Mouse (Mus musculus) common myeloid progenitor, adult 5-6 weeks (primary cell): ENCODE measurements around the gene H2al2a. TPM values are rescaled to one million over a fixed set of nuclear protein-coding genes. Genes with fewer than 3 reads are reported as not detected.

Experiments used
- ATAC-seq: replicated peaks from 2 replicates; pipeline ENCODE4 v1.8.0; 2016; ENCODE audit warnings: low read depth, mild to moderate bottlenecking, moderate TSS enrichment, inconsistent platforms; ENCODE audit not compliant: poor library complexity, severe bottlenecking
- total RNA-seq: library from RNA; stranded (forward); fragments of 200-1000, 187-1606 nt; gene quantifications from 2 replicates; pipeline ENCODE4 v1.2.3, GENCODE M21; 2017

H2al2a gene
- total RNA-seq = not detected in 2 replicates

DNA sequence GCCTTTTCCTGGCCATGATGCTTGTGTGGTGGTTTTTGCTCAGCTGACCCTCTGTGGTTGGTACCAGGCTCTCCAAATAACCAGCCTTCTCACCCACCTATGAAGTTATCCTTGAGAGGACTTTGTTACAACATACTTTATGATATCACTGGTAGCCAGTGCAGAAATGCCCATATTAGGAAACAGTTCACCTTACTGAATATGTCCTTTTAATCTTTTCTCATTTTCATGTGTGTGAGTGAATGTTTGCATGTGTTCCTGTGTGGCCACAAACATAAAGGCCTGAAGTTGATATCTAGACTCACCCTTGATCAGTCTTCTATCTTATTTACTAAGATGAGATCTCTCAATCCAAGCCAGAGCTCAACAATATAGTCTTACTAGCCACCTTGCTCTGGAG lies at the start of gene H2al2a:
TSS of gene H2al2a (minus strand) at position 101 of the 400 bp plus-strand sequence.
- no peak for ATAC-seq

DNA sequence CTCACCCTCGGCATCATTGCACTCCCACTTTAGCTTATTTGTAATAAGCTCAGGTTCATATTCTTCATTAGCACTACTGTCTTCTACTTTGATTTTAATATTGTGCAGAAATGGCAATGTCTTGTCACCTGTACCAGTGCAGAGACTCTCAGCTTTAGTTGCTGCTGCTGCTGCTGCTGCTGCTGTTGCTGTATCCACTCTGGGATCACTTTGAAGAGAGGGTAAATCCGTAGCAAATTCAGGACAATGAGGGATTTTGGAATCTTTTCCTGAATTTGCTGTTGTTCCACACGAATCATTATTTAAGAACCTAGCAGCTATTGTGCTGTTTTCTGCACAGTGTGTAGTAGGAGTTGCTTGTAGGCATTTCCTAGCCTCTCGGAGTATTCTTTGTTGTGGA lies 49.4 kb upstream of the H2al2a start:
- ATAC-seq = no peak

DNA sequence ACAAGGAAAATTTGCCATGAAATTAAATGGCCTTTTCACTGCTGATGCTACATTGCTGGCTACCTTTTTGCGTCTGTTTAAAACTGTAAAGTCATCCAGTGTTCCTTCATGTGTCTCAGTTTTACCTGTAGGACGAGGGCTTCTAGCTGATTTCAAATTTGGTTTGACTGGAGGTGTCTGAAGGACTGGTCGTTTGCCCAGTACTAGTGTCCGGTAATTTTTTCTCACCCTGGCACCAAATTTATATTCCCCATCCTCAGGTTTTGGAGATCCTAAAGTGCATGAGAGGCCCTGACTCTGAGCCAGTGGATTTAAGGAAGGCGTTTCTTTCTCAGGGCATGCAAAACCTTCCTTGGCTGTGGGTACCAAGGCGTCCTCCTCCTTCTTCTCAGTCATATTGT lies 49.0 kb upstream of the H2al2a start:
- ATAC-seq = no peak

DNA sequence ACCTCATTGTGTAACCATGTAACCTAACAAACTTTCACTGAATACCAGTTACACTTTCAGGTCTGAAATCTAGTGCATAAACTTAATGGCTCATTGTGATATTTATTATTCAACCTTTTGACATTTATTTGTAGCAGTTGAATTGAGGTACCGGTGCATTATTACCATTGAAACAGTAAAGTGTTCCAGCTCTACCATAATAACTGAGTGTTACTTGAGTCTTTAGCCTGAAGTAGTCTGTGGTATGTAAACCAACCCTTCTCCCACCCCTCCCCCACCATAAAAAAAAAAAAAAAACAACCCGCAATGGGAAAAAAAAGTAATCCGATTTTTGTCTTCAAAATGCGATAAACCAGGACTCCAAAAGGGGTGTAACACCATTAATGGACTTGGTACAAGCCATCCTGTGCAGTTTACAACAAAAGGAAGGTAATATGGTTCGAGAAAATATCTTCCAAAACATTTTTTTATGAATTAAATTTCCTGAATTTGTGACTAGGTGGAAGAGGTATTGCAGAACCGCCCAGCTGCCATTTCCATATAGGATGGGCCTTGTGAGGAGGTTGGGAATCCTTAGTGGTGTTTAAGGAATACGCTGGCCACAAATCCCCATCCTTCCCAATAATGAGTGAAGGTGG lies 48.5 kb upstream of the H2al2a start:
- ATAC-seq = no peak

DNA sequence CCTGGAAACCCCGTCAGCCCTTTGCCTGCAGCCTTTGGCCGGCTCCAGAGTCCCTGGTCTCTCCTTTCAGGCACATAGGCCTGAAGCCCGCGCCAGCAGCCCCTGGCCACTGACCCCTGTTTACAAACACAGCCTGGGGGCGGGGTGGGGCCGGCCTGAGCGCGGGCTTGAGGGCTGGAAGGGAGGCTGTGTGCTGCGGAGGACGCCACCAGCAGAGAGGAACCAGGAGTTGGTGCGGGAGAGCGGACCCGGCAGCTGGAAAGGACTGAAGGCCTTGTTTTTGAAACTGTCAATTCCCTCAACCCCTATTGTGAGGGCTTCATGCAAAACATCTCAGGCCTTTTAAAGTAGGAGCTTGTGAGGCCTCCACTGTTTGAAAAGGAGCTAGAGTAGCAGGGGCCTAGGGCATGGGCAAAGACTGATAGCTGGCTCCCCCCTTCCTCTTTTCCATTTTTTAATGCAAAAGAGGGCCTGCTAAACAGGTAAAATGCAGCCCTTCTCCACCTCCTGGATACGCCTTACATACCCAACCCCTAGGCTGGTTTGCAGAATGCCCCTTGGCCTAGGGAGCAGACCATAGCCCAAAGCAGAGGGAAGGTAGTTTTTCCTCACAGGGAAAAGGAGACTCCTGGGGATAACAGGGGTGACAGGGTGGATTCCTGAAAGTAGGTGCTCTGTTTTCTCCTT lies 44.6 kb upstream of the H2al2a start:
- no peak for ATAC-seq

DNA sequence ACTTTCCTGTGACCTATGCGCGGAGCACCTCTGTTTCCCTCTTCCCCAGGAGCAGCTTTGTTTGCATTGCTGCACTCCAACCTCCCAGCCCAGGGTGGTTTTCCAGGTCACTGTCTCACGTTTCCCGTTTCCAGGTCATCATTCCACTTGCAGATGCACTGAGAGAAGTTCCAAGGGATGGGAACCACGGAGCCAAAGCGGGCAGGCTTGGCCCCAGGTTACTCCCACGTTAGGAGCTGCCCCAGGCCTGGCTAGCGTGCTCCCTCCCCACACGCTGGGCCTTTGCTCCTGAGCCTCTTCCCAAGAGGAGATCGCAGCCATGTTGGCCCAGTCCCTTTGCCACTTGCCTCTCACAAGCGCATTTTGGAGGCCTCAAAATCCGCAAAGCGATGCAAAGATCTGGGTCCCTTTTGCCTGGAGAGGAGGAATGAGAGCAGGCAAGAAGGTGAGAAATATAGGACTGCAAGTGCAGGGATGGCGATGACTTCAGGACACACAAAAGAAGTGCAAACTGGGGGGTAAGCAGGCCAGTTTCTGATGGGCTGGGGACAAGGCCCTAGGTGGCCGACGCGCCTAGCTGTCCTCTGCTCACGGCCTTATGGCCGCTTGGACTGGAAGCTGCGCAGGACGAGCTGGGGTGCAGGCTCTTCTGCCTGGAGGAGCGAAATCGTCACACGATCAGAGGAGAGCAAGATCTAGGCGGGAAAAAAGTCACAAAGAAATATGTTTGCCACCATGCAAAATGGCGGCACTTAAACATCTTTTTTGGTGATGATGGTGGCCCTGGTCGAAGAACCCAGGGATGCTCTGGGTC lies 43.8 kb upstream of the H2al2a start:
- ATAC-seq = no peak

DNA sequence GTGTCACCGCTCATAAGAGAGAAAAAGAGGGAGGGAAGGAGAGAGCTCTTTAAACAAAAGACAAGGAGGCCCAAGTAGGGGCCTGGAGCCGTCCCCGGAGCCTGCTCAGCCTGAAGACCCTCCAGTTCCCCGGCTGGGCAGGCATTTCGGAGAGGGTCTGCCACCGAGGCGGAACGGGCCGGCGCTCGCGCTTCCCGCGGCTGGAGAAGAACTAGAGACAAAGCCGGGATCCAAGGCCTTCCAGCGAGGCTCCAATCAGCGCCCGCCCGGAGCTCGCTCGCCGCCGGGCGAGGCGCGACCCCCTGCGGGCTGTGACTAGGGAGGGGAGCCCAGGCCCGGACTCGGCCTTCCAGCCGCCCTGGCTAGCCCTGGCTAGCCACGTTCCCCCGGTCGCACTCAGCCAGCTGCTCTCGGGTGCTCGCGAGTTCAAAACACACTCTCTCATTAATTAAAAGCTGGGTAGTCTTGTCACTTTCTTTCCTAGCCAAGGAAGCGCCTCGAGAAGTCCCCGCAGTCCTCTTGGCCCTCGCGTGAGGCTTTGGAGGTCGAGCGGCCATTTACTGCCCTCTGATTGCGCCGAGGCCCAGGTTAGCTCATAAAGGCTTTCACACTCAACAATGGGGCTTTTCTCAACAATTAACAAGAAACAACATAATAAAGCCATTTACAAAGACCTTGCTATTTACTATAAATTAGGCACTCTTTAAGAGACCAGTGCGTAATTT lies 43.0 kb upstream of the H2al2a start:
- ATAC-seq = no peak

DNA sequence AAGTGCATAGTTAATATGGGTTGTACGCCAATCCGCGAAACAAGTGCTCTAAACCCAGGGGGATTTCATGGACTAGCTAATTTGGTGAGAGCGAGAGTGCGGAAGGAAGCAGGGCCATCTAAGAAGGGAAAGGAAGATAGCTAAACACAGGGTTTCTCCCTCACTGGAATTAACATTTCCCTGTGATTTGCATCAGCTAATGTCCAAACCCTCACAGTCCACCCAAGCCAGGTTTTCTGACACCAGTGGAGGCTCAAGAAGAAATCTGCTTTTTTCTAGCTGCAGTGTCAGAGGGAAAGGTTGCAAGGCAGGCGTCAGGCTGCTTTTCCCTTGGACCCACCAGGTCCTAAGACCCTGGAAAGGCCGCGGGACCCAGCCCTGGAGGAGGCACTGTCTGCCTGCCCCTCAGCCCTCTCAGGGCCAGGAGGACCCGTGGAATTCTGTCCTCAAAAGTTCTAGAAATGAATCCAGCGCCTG lies 42.2 kb upstream of the H2al2a start:
- ATAC-seq = no peak

DNA sequence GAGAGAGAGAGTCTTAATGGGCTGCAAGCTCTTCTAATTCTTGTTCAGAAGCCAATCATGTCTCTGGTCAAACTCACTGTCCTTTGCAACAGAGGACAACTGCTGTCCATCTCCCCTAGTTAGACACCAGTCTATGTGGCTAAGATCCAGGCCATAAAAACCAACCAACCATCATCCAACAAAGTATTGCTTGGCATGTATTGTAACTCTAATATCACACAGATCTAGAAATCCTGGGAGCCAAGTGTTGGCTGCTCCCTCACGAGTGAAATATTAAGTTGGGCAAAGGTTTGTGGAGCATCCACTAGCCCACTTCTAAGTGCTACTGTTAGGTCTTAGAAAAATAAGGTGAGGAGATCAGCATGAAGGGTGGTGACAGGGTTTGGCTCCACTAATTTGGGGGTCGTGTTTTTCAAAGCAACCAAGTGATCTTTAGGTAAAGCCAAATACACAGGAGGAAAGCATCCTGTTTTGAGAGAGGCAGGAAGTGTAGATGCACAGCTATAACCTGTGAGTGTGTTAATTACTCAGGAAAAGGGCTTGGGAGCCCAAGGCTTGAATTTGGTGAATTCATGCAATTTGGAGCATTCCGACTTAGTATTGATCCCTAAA lies 41.5 kb upstream of the H2al2a start:
- no peak for ATAC-seq

DNA sequence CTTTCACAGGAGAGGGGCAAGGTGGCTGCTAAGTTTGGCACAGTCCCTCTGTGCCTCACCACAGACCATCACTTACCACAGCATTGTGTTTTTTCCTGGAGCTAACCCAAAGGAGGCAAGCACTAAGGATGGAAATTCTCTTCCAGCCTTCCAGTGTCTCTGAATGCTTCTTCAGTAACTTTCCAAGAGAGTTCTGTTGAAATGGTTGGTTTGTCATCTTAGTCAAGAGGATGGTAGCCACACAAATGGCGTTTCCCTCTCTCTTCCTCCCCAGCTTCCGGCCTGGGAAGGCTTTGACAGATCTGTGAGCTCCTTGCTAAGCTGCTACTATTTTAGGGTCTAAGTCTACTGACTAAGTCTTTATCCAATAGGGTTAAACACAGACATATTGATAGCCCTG lies 40.7 kb upstream of the H2al2a start, which contains the start of gene A930004D18Rik:
TSS of gene A930004D18Rik (minus strand) at position 247 of the 400 bp plus-strand sequence.
- no peak for ATAC-seq

DNA sequence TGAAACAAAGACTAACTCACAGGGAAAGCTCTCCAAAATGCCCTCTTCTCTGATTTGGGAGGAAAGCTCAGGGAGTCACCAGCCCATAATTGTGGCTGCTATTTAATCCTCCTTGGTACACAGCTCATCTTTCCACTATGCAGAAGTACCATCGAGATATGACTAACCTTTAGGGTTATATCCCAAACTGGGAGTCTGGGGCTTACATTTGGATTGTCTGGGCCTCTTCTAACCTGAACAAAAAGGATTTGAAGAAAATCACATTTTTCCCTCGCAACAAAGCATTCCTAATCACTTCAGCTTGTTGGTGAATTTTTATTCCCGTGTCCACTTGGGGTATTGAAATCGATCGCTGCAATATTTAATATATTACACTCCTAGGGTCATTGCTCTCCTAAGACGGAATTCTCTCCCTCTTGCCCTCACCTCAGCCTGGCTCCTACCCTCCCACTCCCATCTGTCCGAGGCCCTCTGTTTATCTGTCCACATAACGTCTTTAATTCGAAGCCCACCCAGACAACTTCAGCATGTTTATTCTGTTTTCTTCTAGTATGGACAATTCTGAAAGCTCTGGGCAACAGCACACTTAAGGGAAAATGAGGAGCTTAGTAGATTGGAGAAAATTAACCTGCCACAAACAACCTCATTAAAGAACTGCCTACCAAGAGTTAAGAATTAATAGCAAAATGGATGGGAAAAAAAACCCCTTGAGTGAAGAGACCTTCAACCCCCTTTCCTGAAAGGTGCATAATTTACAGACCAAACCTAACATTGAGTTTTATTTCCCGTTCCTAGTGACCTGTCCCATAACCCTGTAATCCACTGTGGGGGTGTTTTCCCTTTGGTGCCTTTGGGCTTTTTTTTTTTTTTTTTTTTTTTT lies 37.9 kb upstream of the H2al2a start:
- no peak for ATAC-seq

DNA sequence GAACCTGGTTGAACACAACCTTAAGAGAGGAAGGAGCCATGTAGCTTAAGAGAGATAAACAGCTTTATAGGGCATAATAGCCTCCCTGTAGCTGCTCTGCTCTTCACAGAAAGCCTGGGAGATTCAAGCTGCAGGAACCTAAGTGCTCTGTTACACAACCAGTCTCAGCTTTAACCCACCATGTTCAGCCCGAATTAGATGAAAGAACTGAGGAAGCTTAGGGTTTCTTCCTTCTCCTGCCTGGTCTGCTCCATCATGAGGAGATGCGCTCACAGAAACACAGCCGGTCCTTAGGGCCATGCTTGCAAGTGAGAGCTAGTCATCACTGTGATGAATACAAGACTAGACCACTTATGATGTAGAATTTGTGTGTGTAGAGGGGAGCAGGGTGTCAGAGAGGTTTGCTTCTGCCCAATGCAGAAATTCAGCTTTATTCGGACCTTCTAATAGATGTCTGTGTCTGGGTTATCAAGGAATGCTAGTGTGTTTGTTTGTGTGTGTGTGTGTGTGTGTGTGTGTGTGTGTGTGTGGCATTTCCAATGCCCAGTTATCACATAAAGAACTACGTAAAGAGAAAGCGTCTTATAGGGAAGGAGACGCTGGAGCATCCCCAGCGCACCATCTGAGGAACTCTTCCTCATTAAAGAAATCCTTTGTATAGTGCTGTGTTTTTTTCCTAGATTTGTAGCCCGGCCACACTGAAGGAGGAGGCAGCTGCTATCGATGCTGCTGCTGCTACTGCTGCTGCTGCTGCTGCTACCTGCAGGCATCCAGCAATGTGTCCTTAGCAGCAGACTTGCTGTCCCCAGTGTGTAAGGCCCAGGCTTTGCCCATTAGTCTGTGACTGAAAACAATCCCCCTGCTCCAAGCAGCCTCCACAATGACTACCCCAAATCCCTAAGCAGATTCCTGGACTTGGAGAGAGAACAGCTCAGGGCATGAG lies 36.7 kb upstream of the H2al2a start:
- no peak for ATAC-seq

DNA sequence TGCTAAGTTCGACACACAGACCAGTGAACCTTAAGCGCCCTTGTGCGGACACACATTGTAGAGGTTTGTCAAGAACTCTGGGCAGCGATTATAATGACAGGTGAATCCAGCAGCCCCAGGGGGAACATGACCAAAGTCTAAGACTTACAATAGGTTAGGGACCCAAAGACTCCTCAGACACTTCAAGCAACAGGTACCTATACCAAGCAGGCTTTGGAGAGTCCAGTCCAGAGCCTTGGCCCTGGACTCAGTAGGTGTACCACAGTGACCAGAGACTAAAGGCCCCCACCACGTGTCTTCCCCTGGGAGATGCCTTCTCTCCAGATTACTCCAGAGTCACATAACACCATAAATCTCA lies 35.8 kb upstream of the H2al2a start:
- ATAC-seq = no peak

DNA sequence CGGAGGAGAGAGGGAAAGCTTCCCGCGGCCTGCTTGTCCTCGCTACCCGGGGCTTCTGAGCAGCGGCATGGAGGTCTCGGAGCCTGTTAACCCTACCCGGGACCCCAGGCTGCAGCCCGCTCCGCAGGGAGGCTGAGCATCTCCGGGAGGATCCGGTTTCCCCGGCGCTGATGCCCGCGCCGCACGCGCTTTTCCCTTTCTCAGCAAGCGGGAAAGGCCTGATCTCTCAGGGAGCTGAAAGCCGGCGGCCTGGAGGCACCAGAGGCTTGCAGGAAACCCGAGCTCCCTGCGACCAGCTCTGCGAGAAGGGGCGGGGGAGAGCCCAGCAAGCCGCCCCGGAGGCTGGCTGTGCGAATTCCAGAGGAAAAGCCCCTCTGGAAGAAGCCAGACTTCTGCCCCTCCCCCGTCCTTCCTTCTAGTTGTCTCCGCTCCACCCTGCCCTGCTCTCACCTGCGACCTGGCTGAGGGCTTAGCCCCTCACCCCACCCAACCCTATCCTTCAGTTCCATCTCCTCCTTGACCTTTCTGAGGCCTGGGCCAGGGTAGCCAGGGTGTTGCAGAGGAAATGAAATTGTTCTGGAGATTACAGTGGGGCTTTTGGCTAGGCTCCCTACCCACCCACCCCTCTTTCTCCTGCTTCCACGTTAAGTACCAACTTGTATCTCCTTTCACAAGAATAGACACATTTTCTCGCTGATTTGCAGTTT lies 35.2 kb upstream of the H2al2a start:
- ATAC-seq = no peak

DNA sequence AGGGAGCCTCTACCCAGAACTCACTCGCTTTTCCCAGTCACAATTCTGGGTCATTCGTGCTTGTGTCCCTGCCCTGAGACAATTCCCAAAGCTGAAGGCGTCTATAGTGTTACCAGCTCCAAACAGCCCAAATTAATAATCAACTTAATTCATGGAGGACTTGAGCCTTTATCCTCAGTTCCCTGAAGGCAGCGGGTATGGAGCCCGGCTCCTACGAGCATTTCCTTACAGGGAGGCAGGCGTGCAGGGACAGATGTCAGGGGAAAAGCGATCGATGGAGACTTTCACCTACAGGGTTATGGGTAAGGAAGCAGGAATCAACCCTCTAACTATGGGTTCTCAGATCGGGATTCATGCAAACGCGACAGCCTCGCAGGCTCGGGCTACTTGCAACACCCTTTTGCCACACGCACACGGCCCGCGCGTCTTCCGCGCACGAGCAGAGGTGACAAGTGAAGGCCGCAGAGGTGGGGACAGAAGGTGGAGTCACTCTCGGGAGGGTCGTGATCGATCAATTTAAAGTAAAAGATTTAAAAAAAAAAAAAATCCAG lies 34.6 kb upstream of the H2al2a start:
- ATAC-seq = no peak

DNA sequence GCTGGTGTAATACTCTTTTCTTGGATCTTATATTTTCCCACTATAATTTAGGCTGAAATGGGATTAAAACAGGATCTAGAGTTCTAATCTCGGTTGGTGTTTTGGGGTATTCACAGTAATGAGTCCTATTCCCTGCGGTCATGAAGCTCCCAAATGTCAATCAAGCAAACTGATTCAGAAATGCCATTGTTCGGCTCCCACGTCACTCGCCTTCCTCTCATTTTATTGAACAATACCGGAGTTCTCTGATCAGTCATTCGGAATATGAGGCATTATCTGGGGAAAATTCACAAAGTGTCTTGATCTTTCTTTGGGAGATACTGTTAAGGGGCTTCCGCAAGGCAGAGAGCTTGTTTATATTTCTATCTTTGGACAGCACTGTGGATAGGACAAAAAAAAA lies 33.8 kb upstream of the H2al2a start:
- no peak for ATAC-seq

DNA sequence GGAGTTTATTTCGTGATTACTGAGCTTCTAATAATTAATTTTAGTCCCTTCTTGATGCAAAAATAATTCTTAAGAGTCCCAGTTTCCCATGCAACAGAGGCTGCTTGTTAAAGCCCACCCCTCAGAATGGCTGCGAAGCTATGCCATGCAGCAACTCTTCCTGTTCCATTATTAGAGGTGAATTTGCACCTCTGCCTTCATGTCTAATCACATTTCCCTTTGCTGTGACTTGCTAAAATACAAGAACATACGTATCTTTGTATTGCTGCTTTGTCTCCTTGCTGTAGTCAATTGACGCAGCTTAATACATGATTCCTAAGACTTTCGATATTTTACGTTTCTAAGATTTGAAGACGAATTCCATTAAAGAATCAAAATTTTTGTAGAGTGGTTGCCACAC lies 32.9 kb upstream of the H2al2a start:
- no peak for ATAC-seq
